Mouse (Mus musculus): ENCODE data around the gene 1700029F12Rik. TPM values are rescaled to one million over a fixed set of nuclear protein-coding genes. Genes with fewer than 3 reads are reported as not detected.
"Not testable (repeated sequence)": the region's sequence is repeated elsewhere in the genome, so short reads cannot be mapped to it uniquely, and the experiment has no call there.

1700029F12Rik gene
- not detected for total RNA-seq (2018; cell fraction: chromatin; rRNA removed)
- total RNA-seq (2018; cell fraction: cytosol; rRNA removed) = not detected
- not detected for total RNA-seq (2018; cell fraction: nucleus; rRNA removed)
- not detected in 3 replicates for polyA plus RNA-seq (2018)

- no peaks in the 10 kb centered on the region for H3K79me2 ChIP-seq (ENCODE audit: inconsistent target)
- no peak within 1 kb of the TSS for H3K27ac ChIP-seq
- 94% methylated on average over 2 of the region's 2 CpGs for whole genome bisulfite sequencing (ENCODE audit: missing documents)
- no peak within 1 kb of the TSS for H3K4me3 ChIP-seq (ENCODE audit: inconsistent target)
- H3K36me3 ChIP-seq (ENCODE audit: inconsistent target) = no peaks in the 10 kb centered on the region
Measured at GRCm38 (mm10) chr13:97034262-97034661, at the start of gene 1700029F12Rik. Gene 1700029F12Rik, minus strand, starts transcription at chr13:97034362.

- no peak overlapping the region for H3K4me3 ChIP-seq (ENCODE audit: inconsistent target)
- no peaks in the 10 kb centered on the region for H3K79me2 ChIP-seq (ENCODE audit: inconsistent target)
- H3K27ac ChIP-seq = no peak overlapping the region
- 87% methylated on average over 7 of the region's 7 CpGs for WGBS (ENCODE audit: missing documents)
- no peaks in the 10 kb centered on the region for H3K36me3 ChIP-seq (ENCODE audit: inconsistent target)
Measured at GRCm38 (mm10) chr13:97082432-97082831, 48.3 kb upstream of the 1700029F12Rik start.

DNA sequence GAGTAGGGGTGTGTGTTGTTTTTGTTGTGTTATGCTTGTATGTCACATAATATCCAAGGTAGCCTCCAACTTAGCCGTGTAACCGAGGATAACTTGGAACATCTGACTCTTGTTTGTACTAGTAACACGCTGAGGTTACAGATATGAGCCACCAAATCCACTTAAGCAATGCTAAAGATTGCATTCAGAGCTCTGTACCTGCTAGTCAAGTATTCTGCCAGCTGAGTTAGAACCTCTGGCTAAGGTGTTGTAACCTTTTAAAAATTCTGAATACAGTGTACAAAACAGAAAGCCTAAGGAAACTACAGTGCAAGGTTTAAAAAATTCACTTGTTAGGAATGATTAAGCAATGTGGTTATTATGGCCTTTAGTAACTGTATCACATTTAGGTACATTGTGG lies 46.5 kb upstream of the 1700029F12Rik start:
- H3K79me2 ChIP-seq (ENCODE audit: inconsistent target) = no peaks in the 10 kb centered on the region
- no peak overlapping the region for H3K4me3 ChIP-seq (ENCODE audit: inconsistent target)
- no peaks in the 10 kb centered on the region for H3K36me3 ChIP-seq (ENCODE audit: inconsistent target)
- no peak overlapping the region for H3K27ac ChIP-seq
- WGBS (ENCODE audit: missing documents) = 94% methylated on average over 3 of the region's 3 CpGs

GRCm38 (mm10) chr13:97080201-97080600 lies 46.0 kb upstream of the 1700029F12Rik start:
- Histone ChIP-seq H3K79me2 (ENCODE audit: inconsistent target) (no peaks in the 10 kb centered on the region), H3K36me3 (ENCODE audit: inconsistent target) (no peaks in the 10 kb centered on the region), H3K27ac (no peak overlapping the region), H3K4me3 (ENCODE audit: inconsistent target) (no peak overlapping the region)
- WGBS (ENCODE audit: missing documents) = 95% methylated on average over 2 of the region's 2 CpGs

DNA sequence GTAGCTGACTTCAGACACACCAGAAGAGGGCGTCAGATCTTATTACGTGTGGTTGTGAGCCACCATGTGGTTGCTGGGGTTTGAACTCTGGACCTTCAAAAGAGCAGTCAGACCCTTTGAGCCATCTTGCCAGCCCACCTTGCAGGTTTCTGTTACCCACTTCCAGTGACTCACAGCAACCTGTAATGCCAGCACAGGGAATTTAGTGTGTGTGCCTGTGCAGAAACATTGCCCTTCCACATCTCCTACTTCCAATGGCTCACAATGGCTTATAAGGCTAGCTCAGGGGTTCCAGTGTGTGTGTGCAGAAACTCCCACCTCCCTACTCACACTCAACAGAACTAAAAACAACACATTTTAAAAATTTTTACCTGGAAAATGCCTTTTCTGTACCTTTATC lies 43.4 kb upstream of the 1700029F12Rik start:
- Histone ChIP-seq H3K4me3 (ENCODE audit: inconsistent target) (no peak overlapping the region), H3K27ac (no peak overlapping the region), H3K79me2 (ENCODE audit: inconsistent target) (no peaks in the 10 kb centered on the region), H3K36me3 (ENCODE audit: inconsistent target) (no peaks in the 10 kb centered on the region)
- 94% methylated on average over 2 of the region's 2 CpGs for WGBS (ENCODE audit: missing documents)

DNA sequence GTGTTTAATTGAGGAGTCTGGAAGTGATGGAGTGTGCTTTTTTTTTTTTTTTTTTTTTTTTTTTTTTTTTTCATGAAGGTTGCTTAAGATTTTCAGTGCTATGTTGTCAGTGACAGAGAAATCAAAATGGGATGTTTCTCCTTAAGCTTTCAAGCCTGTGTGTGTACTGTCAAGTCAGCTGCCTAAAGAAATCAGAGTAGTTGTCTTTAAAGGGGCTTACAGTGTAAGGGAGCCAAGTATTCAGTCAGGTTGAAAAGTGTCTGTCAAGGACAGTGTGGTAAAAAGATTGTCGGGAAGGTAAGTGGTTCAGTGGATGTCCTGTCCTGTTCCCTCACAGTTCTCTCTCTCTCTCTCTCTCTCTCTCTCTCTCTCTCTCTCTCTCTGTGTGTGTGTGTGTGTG lies 39.3 kb upstream of the 1700029F12Rik start:
- Histone ChIP-seq H3K36me3 (ENCODE audit: inconsistent target) (no peaks in the 10 kb centered on the region), H3K79me2 (ENCODE audit: inconsistent target) (no peaks in the 10 kb centered on the region), H3K27ac (no peak overlapping the region), H3K4me3 (ENCODE audit: inconsistent target) (no peak overlapping the region)
- WGBS (ENCODE audit: missing documents) = 60% methylated on average over 1 of the region's 1 CpGs

DNA sequence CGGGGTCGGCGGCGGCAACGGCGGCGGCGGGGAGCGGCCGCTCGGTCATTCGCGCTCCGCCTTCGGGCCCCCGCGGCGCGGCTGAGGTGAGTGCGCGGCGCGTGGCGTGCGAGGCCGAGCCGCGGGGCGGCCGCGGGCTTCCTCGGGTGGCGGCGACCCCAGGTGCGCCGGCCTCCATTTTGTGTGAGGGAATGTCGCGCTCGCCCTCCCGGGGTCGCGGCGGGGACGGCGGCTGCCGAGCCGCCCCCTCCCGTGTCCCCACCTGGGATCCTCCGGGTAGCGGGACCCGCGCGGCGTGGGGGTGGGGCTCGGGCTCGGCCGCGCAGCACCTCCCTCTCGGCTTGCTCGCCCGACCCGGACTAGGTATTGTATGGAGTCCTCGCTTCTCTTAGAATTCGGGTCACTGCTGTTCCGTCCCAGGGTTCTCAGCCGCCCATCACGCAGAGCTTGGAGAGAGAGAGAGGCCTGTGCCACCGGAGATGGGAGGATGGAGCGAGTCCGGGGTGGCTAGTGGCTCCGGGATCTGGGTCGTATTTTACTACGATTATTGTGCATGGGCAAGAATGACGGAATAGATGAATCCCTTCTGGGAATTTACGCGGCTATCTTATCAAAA lies 37.6 kb upstream of the 1700029F12Rik start:
- no peak overlapping the region for H3K4me3 ChIP-seq (ENCODE audit: inconsistent target)
- 2% methylated on average over 69 of the region's 76 CpGs for WGBS (ENCODE audit: missing documents)
- no peaks in the 10 kb centered on the region for H3K79me2 ChIP-seq (ENCODE audit: inconsistent target)
- H3K27ac ChIP-seq = no peak overlapping the region
- no peaks in the 10 kb centered on the region for H3K36me3 ChIP-seq (ENCODE audit: inconsistent target)

GRCm38 (mm10) chr13:97070931-97071625 lies 36.9 kb upstream of the 1700029F12Rik start:
- no peak overlapping the region for H3K27ac ChIP-seq
- WGBS (ENCODE audit: missing documents) = 2% methylated on average over 83 of the region's 85 CpGs

GRCm38 (mm10) chr13:97068151-97068550 lies 34.0 kb upstream of the 1700029F12Rik start:
- H3K27ac ChIP-seq = no peak overlapping the region
- no peaks in the 10 kb centered on the region for H3K36me3 ChIP-seq (ENCODE audit: inconsistent target)
- no peak overlapping the region for H3K4me3 ChIP-seq (ENCODE audit: inconsistent target)
- WGBS (ENCODE audit: missing documents) = 94% methylated on average over 8 of the region's 8 CpGs
- no peaks in the 10 kb centered on the region for H3K79me2 ChIP-seq (ENCODE audit: inconsistent target)

More at GRCm38 (mm10) chr13:97070931-97071625, 36.9 kb upstream of the 1700029F12Rik start:
- H3K4me3 ChIP-seq (ENCODE audit: inconsistent target) = no peak overlapping the region
- no peaks in the 10 kb centered on the region for H3K79me2 ChIP-seq (ENCODE audit: inconsistent target)
- H3K36me3 ChIP-seq (ENCODE audit: inconsistent target) = no peaks in the 10 kb centered on the region

- Histone ChIP-seq H3K27ac (no peak overlapping the region), H3K36me3 (ENCODE audit: inconsistent target) (no peaks in the 10 kb centered on the region), H3K79me2 (ENCODE audit: inconsistent target) (no peaks in the 10 kb centered on the region), H3K4me3 (ENCODE audit: inconsistent target) (no peak overlapping the region)
- WGBS (ENCODE audit: missing documents) = 95% methylated on average over 6 of the region's 6 CpGs
Measured at GRCm38 (mm10) chr13:97067691-97068090, 33.5 kb upstream of the 1700029F12Rik start.

- H3K4me3 ChIP-seq (ENCODE audit: inconsistent target) = no peak within 1 kb of the TSS
- no peak within 1 kb of the TSS for H3K27ac ChIP-seq
Measured at GRCm38 (mm10) chr13:97066649-97067550, 32.7 kb upstream of the 1700029F12Rik start, which contains the start of gene Fam169a. Gene Fam169a, plus strand, starts transcription at chr13:97067286.

GRCm38 (mm10) chr13:97064844-97065621 lies 30.9 kb upstream of the 1700029F12Rik start:
- H3K36me3 ChIP-seq (ENCODE audit: inconsistent target); H3K27ac ChIP-seq; H3K4me3 ChIP-seq (ENCODE audit: inconsistent target); H3K79me2 ChIP-seq (ENCODE audit: inconsistent target): not testable (repeated sequence)
- WGBS (ENCODE audit: missing documents) = 82% methylated on average over 18 of the region's 18 CpGs

More at GRCm38 (mm10) chr13:97066649-97067550, 32.7 kb upstream of the 1700029F12Rik start, which contains the start of gene Fam169a:
- Histone ChIP-seq H3K36me3 (ENCODE audit: inconsistent target) (no peaks in the 10 kb centered on the region), H3K79me2 (ENCODE audit: inconsistent target) (no peaks in the 10 kb centered on the region)
- WGBS (ENCODE audit: missing documents) = 76% methylated on average over 13 of the region's 15 CpGs

DNA sequence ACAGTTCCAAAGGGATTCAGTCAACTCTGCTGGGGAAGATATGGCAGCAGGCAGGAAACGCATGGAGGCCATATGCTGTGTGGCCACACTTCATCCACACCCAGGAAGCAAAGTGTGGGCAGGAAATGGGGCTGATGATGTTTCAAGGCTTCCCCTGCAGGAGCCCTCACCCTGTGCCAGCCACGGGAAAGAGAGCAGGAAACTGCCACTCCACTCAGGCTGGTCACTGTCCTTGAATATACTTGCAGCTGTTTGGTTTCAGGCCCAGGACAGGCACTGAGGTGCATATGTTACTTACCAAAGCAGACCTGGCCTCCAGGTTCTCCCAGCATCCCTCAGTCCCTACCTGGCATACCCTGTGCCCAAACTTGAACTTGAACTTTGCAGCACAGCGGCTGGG lies 30.3 kb upstream of the 1700029F12Rik start:
- H3K36me3 ChIP-seq (ENCODE audit: inconsistent target) = no peaks in the 10 kb centered on the region
- 39% methylated on average over 3 of the region's 3 CpGs for WGBS (ENCODE audit: missing documents)
- H3K27ac ChIP-seq = no peak overlapping the region
- H3K79me2 ChIP-seq (ENCODE audit: inconsistent target) = no peaks in the 10 kb centered on the region
- H3K4me3 ChIP-seq (ENCODE audit: inconsistent target) = no peak overlapping the region

DNA sequence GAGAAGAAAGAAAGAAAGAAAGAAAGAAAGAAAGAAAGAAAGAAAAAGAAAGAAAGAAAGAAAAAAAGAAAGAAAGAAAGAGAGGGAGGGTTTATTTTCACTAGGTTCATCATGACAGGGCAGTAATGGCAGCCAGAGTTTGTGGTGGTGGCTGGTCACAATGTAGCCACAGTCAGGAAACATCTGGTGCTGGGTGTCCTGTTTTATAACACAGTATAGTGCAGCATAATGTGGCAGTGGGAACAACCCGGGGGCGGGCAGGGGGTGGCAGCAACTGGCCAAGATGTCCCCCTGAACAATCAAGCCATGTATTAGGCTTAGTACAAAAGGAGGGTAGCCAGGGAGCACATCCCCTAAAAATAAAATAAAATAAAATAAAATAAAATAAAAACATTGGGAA lies 29.3 kb upstream of the 1700029F12Rik start:
- WGBS (ENCODE audit: missing documents) = 4% methylated on average over 2 of the region's 2 CpGs
- Histone ChIP-seq H3K79me2 (ENCODE audit: inconsistent target) (no peaks in the 10 kb centered on the region), H3K4me3 (ENCODE audit: inconsistent target) (no peak overlapping the region), H3K27ac (no peak overlapping the region), H3K36me3 (ENCODE audit: inconsistent target) (no peaks in the 10 kb centered on the region)
